Mouse (Mus musculus): ENCODE results near the gene Neurl4. TPM values are rescaled to one million over a fixed set of nuclear protein-coding genes. Genes with fewer than 3 reads are reported as not detected.
"Not testable (repeated sequence)": the region's sequence is repeated elsewhere in the genome, so short reads cannot be mapped to it uniquely, and the experiment has no call there.

Gene Neurl4
- polyA plus RNA-seq, 1 experiment from 2014 or later: 17.8 TPM

DNA sequence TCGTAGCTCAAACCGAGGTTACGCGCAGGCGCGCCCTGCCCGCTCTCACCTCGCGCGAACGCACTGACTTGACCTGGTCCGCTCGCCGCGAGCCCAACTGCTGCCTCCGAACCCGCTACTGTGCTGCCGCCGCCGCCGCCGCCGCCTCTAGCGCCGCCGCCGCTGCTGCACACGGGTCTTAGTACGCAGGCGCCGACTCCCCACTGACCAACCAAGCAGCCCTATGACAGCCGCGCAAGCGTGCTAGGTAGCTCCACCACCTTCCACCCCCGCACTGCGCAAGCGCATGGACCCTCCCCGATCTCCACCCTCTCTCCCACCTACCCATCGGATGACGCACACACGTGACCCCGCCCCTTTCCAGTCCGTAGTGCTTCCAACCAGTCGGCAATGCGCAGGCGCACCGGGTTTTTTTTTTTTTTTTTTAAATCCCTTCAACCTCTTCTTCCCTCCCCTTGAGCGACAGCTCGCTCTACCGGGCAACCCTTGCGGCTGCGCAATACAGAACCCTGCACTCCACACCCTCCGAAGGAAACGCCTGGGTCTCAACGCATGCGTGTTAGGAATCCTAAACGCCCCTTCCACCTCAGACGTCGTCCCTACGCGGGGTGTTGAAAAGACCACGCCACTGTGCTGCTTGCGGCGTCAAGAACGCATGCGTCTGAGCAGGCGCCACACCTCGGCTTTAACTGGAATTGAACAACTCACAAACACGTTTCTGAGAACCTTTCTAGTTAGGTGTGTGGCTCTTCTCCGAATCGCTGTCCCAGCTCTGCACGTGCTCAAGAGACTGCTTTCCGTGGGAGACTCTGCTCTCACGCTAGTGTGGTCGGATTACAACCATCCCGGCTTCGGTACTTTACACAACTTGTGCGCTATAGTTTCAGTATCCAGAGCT lies 20.5 kb downstream of the Neurl4 start, which contains the start of gene Eif5a:
Eif5a (minus strand) TSS at position 845 of the 898 bp plus-strand sequence.
- H3K9me3 ChIP-seq (ENCODE audit: control insufficient read depth, low read length): no peaks in the 10 kb centered on the region
- H3K9ac ChIP-seq (ENCODE audit: low read depth, low read length): peak within 1 kb of the TSS; percentile 92
- H3K4me3 ChIP-seq (ENCODE audit: low read length): peak within 1 kb of the TSS; percentile 88
- peak within 1 kb of the TSS; percentile 95 for H3K27ac ChIP-seq (ENCODE audit: low read depth, low read length)
- H3K4me2 ChIP-seq (ENCODE audit: low read length): peak within 1 kb of the TSS; percentile 83
- H3K4me1 ChIP-seq (ENCODE audit: control insufficient read depth, insufficient read depth, low read depth, low read length): peaks cover 16% of the 10 kb centered on the region
- ATAC-seq: peak; percentile 97
- WGBS: under 1% methylated on average over 76 of the region's 78 CpGs
- H3K36me3 ChIP-seq (ENCODE audit: control insufficient read depth, insufficient read depth, low read length): peaks cover 19% of the 10 kb centered on the region
- H3K27me3 ChIP-seq (replicated peaks; ENCODE audit: control insufficient read depth, insufficient read depth, low read length): no peaks in the 10 kb centered on the region

DNA sequence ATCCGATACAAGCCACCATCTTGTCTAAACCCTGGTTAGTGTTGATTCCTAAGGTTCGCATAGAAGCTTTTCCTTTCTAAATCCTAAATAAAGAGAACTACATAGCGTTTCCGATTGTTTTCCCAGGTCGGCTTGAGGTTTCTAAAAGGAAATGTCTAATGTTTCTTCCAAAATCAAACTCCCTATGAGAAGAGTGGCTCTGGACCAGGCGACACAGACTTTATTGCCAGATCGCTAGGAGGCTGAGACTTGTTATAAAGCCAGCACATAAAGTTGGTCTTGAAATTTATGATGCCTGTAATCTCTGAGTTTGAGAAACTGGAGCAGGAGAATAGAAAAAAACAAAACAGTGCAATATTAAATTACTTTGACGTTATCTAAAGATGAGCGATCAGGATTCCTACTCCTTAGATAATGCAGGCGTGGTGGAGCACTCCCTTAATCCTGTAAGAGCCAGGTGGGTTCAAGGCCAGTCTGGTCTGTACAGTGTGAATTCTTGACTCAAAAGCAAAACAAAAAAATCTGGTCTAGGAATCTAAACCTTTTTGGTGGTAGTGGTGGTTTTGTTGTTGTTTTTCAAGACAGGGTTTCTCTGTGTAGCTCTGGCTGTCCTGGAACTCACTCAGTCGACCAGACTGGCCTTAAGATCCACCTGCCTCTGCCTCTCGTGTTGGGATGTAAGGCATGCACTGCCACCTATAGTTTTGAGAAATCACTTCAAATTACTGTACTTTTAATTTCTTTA lies 21.3 kb downstream of the Neurl4 start:
- Histone ChIP-seq H3K9ac (ENCODE audit: low read depth, low read length) (peak overlapping the region; percentile 77), H3K4me1 (ENCODE audit: control insufficient read depth, insufficient read depth, low read depth, low read length) (peaks cover 16% of the 10 kb centered on the region), H3K4me2 (ENCODE audit: low read length) (peak overlapping the region; percentile 76), H3K9me3 (ENCODE audit: control insufficient read depth, low read length) (no peaks in the 10 kb centered on the region), H3K36me3 (ENCODE audit: control insufficient read depth, insufficient read depth, low read length) (peaks cover 15% of the 10 kb centered on the region), H3K27ac (ENCODE audit: low read depth, low read length) (peak overlapping the region; percentile 95), H3K4me3 (ENCODE audit: low read length) (peak overlapping the region; percentile 88), H3K27me3 (replicated peaks; ENCODE audit: control insufficient read depth, insufficient read depth, low read length) (no peaks in the 10 kb centered on the region)
- 5% methylated on average over 12 of the region's 12 CpGs for WGBS
- ATAC-seq: no peak

GRCm38 (mm10) chr11:69922796-69923195 lies 21.9 kb downstream of the Neurl4 start:
- no peaks in the 10 kb centered on the region for H3K9me3 ChIP-seq (ENCODE audit: control insufficient read depth, low read length)
- no peak overlapping the region for H3K9ac ChIP-seq (ENCODE audit: low read depth, low read length)
- no peak overlapping the region for H3K4me2 ChIP-seq (ENCODE audit: low read length)
- H3K36me3 ChIP-seq (ENCODE audit: control insufficient read depth, insufficient read depth, low read length): peaks cover 8% of the 10 kb centered on the region
- no peak overlapping the region for H3K27ac ChIP-seq (ENCODE audit: low read depth, low read length)
- no peak overlapping the region for H3K4me3 ChIP-seq (ENCODE audit: low read length)
- H3K27me3 ChIP-seq (replicated peaks; ENCODE audit: control insufficient read depth, insufficient read depth, low read length): no peaks in the 10 kb centered on the region
- ATAC-seq: no peak
- WGBS: 69% methylated on average over 3 of the region's 3 CpGs
- peaks cover 16% of the 10 kb centered on the region for H3K4me1 ChIP-seq (ENCODE audit: control insufficient read depth, insufficient read depth, low read depth, low read length)

DNA sequence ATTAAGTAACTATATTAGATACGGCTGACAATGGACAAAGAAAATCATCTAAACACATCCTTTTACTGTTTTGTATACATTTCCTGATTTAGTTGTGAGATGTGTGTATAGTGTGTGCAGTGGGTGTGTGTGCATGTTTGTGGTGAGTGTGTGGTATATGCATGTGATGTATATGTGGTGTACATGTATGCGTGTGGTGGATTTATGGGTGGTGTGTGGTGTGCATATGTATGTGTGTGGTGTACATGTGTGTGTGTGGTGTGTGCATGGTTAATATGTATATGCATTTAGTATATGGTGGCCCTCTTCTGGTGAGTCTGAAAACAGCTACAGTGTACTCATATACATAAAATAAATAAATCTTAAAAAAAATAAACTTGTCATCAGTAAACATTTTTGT lies 26.6 kb downstream of the Neurl4 start:
- no peak overlapping the region for H3K9ac ChIP-seq (ENCODE audit: low read depth, low read length)
- no peaks in the 10 kb centered on the region; the same call in 1 of the 2 replicates for H3K27me3 ChIP-seq (replicated peaks; ENCODE audit: control insufficient read depth, insufficient read depth, low read length)
- no peak overlapping the region for H3K27ac ChIP-seq (ENCODE audit: low read depth, low read length)
- H3K4me1 ChIP-seq (ENCODE audit: control insufficient read depth, insufficient read depth, low read depth, low read length): no peaks in the 10 kb centered on the region; the same call in none of the 2 replicates
- no peak overlapping the region for H3K4me2 ChIP-seq (ENCODE audit: low read length)
- 96% methylated on average over 2 of the region's 2 CpGs for WGBS
- H3K36me3 ChIP-seq (ENCODE audit: control insufficient read depth, insufficient read depth, low read length): no peaks in the 10 kb centered on the region
- H3K4me3 ChIP-seq (ENCODE audit: low read length): no peak overlapping the region
- H3K9me3 ChIP-seq (ENCODE audit: control insufficient read depth, low read length): no peaks in the 10 kb centered on the region
- no peak for ATAC-seq

DNA sequence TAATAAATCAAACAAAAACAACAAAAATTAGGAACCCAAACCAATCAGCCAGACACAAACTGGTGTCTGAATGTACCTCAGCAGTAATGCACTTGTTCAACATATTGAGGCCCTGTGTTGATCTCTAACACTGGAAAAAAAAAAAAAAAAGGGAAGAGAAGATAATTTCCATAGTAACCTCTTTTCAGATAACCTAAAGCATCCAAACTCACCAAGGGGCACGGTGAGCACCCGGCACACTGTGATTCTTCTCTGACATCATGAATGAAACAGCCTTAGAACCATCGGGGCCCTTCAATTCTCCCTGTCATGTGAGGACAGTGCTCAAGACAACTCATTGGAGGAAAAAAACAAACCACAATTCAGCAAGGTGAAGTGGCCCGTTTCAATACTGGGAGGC lies 28.8 kb downstream of the Neurl4 start:
- Histone ChIP-seq H3K9ac (ENCODE audit: low read depth, low read length) (no peak overlapping the region), H3K4me2 (ENCODE audit: low read length) (no peak overlapping the region), H3K4me1 (ENCODE audit: control insufficient read depth, insufficient read depth, low read depth, low read length) (no peaks in the 10 kb centered on the region; the same call in 1 of the 2 replicates), H3K4me3 (ENCODE audit: low read length) (no peak overlapping the region), H3K27me3 (replicated peaks; ENCODE audit: control insufficient read depth, insufficient read depth, low read length) (no peaks in the 10 kb centered on the region; the same call in 1 of the 2 replicates), H3K9me3 (ENCODE audit: control insufficient read depth, low read length) (no peaks in the 10 kb centered on the region), H3K36me3 (ENCODE audit: control insufficient read depth, insufficient read depth, low read length) (no peaks in the 10 kb centered on the region), H3K27ac (ENCODE audit: low read depth, low read length) (no peak overlapping the region)
- 86% methylated on average over 4 of the region's 4 CpGs for WGBS
- ATAC-seq: no peak

DNA sequence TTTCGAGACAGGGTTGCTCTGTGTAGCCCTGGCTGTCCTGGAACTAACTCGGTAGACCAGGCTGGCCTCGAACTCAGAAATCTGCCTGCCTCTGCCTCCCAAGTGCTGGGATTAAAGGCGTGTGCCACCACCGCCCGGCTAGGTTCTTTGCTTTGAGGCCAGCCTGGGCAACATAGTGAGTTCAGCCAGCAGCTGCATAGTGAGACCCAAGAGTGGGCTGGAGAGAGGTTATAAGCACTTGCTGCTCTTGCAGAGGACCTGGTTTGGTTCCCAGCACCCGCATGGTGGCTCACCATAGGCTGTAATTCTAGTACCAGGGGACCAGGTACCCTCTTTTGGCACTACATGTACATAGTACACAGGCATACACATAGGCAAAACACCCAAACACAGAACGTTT lies 29.3 kb downstream of the Neurl4 start:
- H3K4me3 ChIP-seq (ENCODE audit: low read length); H3K4me1 ChIP-seq (ENCODE audit: control insufficient read depth, insufficient read depth, low read depth, low read length); H3K36me3 ChIP-seq (ENCODE audit: control insufficient read depth, insufficient read depth, low read length); H3K27me3 ChIP-seq (replicated peaks; ENCODE audit: control insufficient read depth, insufficient read depth, low read length); H3K27ac ChIP-seq (ENCODE audit: low read depth, low read length); H3K9me3 ChIP-seq (ENCODE audit: control insufficient read depth, low read length); H3K9ac ChIP-seq (ENCODE audit: low read depth, low read length); ATAC-seq; H3K4me2 ChIP-seq (ENCODE audit: low read length): not testable (repeated sequence)
- WGBS: 89% methylated on average over 8 of the region's 8 CpGs

- WGBS: 69% methylated on average over 3 of the region's 3 CpGs
- Histone ChIP-seq H3K4me1 (ENCODE audit: control insufficient read depth, insufficient read depth, low read depth, low read length) (peaks cover 6% of the 10 kb centered on the region), H3K27ac (ENCODE audit: low read depth, low read length) (no peak overlapping the region), H3K27me3 (replicated peaks; ENCODE audit: control insufficient read depth, insufficient read depth, low read length) (no peaks in the 10 kb centered on the region; the same call in 1 of the 2 replicates), H3K9ac (ENCODE audit: low read depth, low read length) (no peak overlapping the region), H3K4me2 (ENCODE audit: low read length) (no peak overlapping the region), H3K36me3 (ENCODE audit: control insufficient read depth, insufficient read depth, low read length) (no peaks in the 10 kb centered on the region), H3K9me3 (ENCODE audit: control insufficient read depth, low read length) (no peaks in the 10 kb centered on the region), H3K4me3 (ENCODE audit: low read length) (no peak overlapping the region)
- ATAC-seq: no peak
Measured at GRCm38 (mm10) chr11:69930967-69931537, 30.2 kb downstream of the Neurl4 start.

- Histone ChIP-seq H3K36me3 (ENCODE audit: control insufficient read depth, insufficient read depth, low read length) (no peaks in the 10 kb centered on the region), H3K4me2 (ENCODE audit: low read length) (no peak overlapping the region), H3K4me3 (ENCODE audit: low read length) (no peak overlapping the region), H3K9ac (ENCODE audit: low read depth, low read length) (no peak overlapping the region), H3K4me1 (ENCODE audit: control insufficient read depth, insufficient read depth, low read depth, low read length) (peaks cover 13% of the 10 kb centered on the region), H3K27ac (ENCODE audit: low read depth, low read length) (no peak overlapping the region), H3K9me3 (ENCODE audit: control insufficient read depth, low read length) (no peaks in the 10 kb centered on the region), H3K27me3 (replicated peaks; ENCODE audit: control insufficient read depth, insufficient read depth, low read length) (no peaks in the 10 kb centered on the region; the same call in 1 of the 2 replicates)
- 76% methylated on average over 8 of the region's 8 CpGs for WGBS
- ATAC-seq: no peak
Measured at GRCm38 (mm10) chr11:69931769-69932168, 30.9 kb downstream of the Neurl4 start.

DNA sequence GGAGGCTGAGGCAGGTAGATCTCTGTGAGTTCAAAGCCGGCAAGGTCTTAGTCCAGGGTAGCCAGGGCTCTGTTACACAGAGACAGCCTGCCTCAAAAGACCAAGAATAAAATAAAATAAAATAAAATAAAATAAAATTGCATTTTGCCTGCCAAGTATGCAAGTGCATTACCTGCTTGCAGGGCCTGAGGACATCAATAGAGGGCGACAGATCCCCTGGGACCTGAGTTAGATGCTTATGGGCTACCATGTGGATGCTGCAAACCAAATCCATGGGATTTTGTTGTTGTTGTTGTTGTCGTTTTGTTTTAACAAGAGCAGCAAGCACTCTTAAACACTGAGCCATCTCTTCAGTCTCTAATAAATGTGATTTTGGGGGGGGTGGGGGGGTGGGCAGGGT lies 31.4 kb downstream of the Neurl4 start:
- Histone ChIP-seq H3K4me3 (ENCODE audit: low read length) (no peak overlapping the region), H3K4me1 (ENCODE audit: control insufficient read depth, insufficient read depth, low read depth, low read length) (peaks cover 15% of the 10 kb centered on the region), H3K9ac (ENCODE audit: low read depth, low read length) (no peak overlapping the region), H3K27ac (ENCODE audit: low read depth, low read length) (no peak overlapping the region), H3K9me3 (ENCODE audit: control insufficient read depth, low read length) (no peaks in the 10 kb centered on the region), H3K27me3 (replicated peaks; ENCODE audit: control insufficient read depth, insufficient read depth, low read length) (peaks cover 4% of the 10 kb centered on the region; the same call in 1 of the 2 replicates), H3K4me2 (ENCODE audit: low read length) (no peak overlapping the region), H3K36me3 (ENCODE audit: control insufficient read depth, insufficient read depth, low read length) (no peaks in the 10 kb centered on the region)
- 32% methylated on average over 3 of the region's 3 CpGs for WGBS
- ATAC-seq: no peak
